Mouse (Mus musculus): Measurements from ENCODE around the gene Epb41l3.

DNA sequence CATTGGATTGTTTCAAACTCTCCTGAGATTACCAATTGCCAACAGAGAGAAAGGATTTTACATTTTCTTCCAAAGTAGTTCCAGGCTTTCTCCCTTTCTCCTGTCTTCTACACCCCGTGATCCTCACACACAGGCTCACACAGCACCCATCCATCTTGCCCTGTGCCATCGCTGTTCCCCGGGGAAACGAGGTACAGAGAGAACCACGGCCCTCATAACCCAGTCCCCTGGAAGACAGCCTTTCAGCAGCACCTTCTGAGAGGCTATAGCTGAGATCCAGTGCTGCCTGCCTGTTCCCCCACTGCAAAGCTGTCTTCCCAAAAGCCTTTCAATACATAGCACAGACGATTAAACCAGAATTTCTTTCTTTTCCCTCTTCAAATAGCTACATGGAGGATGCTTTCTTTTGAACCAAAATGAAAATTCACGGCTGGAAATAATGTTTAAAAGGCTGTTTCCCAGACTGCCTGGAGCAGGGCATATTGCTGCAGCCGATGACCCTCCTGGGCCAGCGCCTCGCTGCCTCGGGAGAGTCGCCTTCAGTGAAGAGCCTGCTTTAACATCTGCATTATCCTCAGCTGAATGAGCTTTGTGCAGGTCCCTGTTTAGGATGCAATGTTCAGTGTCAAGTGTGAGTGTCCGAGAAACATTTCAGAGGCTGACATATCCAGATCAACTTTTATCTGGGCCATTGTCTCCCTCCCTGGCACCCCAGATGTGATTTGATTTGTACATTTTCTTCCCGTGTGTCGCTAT lies 188.5 kb downstream of the Epb41l3 start:
- no peak for TF ChIP-seq POLR2A (IDR thresholded peaks at IDR 0.05; ENCODE audit: insufficient read depth, low read depth, low read length)
- TF ChIP-seq CTCF (IDR thresholded peaks at IDR 0.05; ENCODE audit: insufficient read depth, low read depth, low read length): no peak
